Mouse (Mus musculus) forebrain, embryonic 11.5 days (tissue): ENCODE measurements around the gene Gapdh. TPM values are rescaled to one million over a fixed set of nuclear protein-coding genes. Genes with fewer than 3 reads are reported as not detected.
A peak's percentile ranks its signal among the peaks of the same experiment; 100 is the strongest.
"Not testable (repeated sequence)": the region's sequence is repeated elsewhere in the genome, so short reads cannot be mapped to it uniquely, and the experiment has no call there.

Experiments used
- ATAC-seq: fragments of 200-750 bp; cut with Nextera tagmentation; replicated peaks from 2 replicates; pipeline ENCODE4 v1.8.0; 2017; ENCODE audit warnings: moderate TSS enrichment; ENCODE audit not compliant: low FRiP score
- DNase-seq: peaks from one replicate; pipeline ENCODE4 v3.0.0-alpha.2; 2017; ENCODE audit warnings: low spot score
- H3K27ac ChIP-seq: fragments of 300-500 bp; sonication (generic); 2 replicates; pipeline ENCODE4 v1.5.1; 2014; ENCODE audit warnings: low read depth, low read length
- H3K27me3 ChIP-seq: fragments of 300-500 bp; sonication (generic); 2 replicates; pipeline ENCODE4 v1.6.1; 2014; ENCODE audit warnings: mild to moderate bottlenecking, low read length, mixed read lengths; ENCODE audit not compliant: control insufficient read depth, insufficient read depth
- H3K36me3 ChIP-seq: fragments of 300-500 bp; sonication (generic); 2 replicates; pipeline ENCODE4 v1.6.1; 2014; ENCODE audit warnings: mild to moderate bottlenecking, low read length, moderate library complexity, mixed read lengths; ENCODE audit not compliant: control insufficient read depth, insufficient read depth
- H3K4me1 ChIP-seq: fragments of 300-500 bp; sonication (generic); replicated peaks from 2 replicates; pipeline ENCODE4 v1.6.1; 2014; ENCODE audit warnings: low read length, mixed read lengths; ENCODE audit not compliant: control insufficient read depth, insufficient read depth
- H3K4me2 ChIP-seq: fragments of 300-500 bp; sonication (generic); 2 replicates; pipeline ENCODE4 v1.6.1; 2014; ENCODE audit warnings: low read depth, mild to moderate bottlenecking, low read length, moderate library complexity, mixed read lengths; ENCODE audit not compliant: severe bottlenecking
- H3K4me3 ChIP-seq: fragments of 300-500 bp; sonication (generic); 2 replicates; pipeline ENCODE4 v1.5.1; 2014; ENCODE audit warnings: low read depth, low read length
- H3K9ac ChIP-seq: fragments of 300-500 bp; sonication (generic); 2 replicates; pipeline ENCODE4 v1.6.1; 2014; ENCODE audit warnings: low read length
- H3K9me3 ChIP-seq: fragments of 300-500 bp; sonication (generic); 2 replicates; pipeline ENCODE4 v1.6.1; 2016; ENCODE audit warnings: low read length, mixed read lengths; ENCODE audit not compliant: control insufficient read depth
- WGBS: fragments of 180-500 bp; shearing (Covaris S2); extraction: QIAGEN DNeasy Blood & Tissue Kit; methylation state at CpG from one replicate; pipeline ENCODE4 v1.1.7; 2014; 5-methylcytosine and 5-hydroxymethylcytosine counted together
- polyA plus RNA-seq: library from polyadenylated mRNA; unstranded; fragments of >200 nt; fragmentation: Nextera tagmentation; extraction: Ambion mirVana; gene quantifications from 2 replicates; pipeline ENCODE4 v1.2.1, GENCODE M21; 2014

Gapdh gene
- polyA plus RNA-seq, 1 experiment from 2014 or later, result 2,700 TPM

DNA sequence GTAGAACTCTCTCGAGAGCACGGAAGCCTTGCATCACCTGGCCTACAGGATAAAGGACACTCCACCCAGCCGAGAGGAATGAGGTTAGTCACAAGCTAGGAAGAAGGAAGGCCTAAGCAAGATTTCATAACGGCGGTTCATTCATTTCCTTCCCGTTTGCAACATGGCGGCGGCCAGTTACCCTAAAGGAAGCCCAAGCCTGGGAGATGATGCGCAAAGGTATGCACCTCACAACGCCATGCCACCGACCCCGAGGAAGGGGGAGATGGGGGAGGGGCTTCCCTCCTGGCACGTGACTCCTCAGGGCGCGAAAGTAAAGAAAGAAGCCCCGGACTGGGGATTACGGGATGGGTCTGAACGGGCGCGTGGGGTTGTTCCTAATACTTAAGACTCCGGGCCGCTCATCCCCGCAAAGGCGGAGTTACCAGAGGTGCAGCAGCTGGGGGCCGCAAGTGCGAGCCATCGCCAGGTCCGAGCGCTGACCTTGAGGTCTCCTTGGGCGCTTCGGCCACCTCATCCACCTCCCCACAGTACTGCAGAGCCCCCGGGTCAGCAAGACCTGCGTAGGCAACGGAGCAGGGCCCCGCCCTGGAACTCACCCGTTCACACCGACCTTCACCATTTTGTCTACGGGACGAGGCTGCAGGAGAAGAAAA lies 1.5 kb downstream of the Gapdh start:
- Histone ChIP-seq H3K27ac (peak overlapping the region; percentile 88), H3K36me3 (peaks cover 12% of the 10 kb centered on the region), H3K4me1 (peaks cover 26% of the 10 kb centered on the region), H3K27me3 (no peaks in the 10 kb centered on the region), H3K4me2 (peak overlapping the region; percentile 76), H3K9me3 (no peaks in the 10 kb centered on the region), H3K4me3 (peak overlapping the region; percentile 96), H3K9ac (peak overlapping the region; percentile 99)
- WGBS, result under 1% methylated on average over 39 of the region's 39 CpGs
- DNase-seq (peak; percentile 90), ATAC-seq (peak; percentile 40)

DNA sequence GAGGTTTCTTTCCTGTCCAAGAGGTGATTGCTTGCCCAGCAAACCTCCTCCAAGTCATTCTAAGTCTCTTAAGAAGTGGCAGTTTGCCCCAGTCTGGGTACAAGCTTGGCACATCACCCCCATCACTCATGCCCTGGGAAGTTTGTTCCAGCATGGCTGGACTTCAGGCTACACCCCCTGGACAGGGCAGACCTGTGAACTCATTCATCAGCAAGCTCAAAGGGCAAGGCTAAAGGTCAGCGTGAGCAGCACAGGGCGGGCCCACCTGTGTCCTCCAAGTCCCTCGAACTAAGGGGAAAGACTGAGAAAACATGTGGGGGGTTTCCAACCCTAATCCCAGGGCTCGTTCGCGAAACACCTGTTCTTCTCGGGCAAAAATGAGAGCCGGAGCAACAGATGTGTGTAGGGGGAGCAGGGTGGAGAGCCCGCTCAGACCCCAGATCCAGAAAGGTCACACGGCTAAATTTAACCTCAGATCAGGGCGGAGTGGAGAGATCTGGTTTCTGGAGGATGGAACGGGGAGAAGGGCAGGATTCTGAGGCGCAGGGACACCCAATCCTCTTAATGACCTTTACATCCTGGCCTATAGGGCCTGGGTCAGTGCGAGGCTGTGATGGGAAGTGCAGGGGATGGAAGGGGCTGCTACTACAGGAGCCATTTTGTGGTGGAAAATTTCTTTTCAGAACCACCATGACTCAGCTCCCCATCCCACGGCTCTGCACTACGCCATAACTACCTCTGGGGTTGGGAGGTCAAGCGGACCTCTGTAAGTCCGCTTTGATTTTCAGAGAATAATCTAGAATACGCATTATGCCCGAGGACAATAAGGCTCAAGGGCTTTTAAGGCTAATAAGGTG lies 2.2 kb downstream of the Gapdh start:
- WGBS, result 4% methylated on average over 20 of the region's 20 CpGs
- DNase-seq, result peak; percentile 71
- Histone ChIP-seq H3K4me2 (peak overlapping the region; percentile 76), H3K27me3 (no peaks in the 10 kb centered on the region), H3K9ac (peak overlapping the region; percentile 99), H3K36me3 (peaks cover 8% of the 10 kb centered on the region; the same call in 1 of the 2 replicates), H3K4me1 (peaks cover 26% of the 10 kb centered on the region), H3K4me3 (peak overlapping the region; percentile 96), H3K9me3 (no peaks in the 10 kb centered on the region), H3K27ac (peak overlapping the region; percentile 88)
- ATAC-seq, result no peak

DNA sequence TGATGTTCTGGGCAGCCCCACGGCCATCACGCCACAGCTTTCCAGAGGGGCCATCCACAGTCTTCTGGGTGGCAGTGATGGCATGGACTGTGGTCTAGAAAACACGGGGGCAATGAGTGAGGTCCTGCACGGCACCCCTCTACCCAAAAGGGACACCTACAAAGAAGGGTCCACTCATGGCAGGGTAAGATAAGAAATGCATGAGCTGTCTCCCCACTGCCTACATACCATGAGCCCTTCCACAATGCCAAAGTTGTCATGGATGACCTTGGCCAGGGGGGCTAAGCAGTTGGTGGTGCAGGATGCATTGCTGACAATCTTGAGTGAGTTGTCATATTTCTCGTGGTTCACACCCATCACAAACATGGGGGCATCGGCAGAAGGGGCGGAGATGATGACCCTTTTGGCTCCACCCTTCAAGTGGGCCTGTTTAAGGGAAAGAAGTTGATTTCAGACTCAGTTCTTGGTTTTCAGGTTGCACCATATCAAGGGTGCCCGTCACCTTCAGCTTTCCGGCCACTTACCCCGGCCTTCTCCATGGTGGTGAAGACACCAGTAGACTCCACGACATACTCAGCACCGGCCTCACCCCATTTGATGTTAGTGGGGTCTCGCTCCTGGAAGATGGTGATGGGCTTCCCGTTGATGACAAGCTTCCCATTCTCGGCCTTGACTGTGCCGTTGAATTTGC lies 3.5 kb downstream of the Gapdh start:
- 77% methylated on average over 9 of the region's 16 CpGs for WGBS
- not testable (repeated sequence) for H3K4me3 ChIP-seq, H3K9me3 ChIP-seq, H3K27ac ChIP-seq, H3K36me3 ChIP-seq, H3K27me3 ChIP-seq, ATAC-seq, DNase-seq, H3K9ac ChIP-seq
- Histone ChIP-seq H3K4me1 (peaks cover 26% of the 10 kb centered on the region), H3K4me2 (0 out of 2 replicates have a peak overlapping the region, but pooled peaks have one; percentile 31)

DNA sequence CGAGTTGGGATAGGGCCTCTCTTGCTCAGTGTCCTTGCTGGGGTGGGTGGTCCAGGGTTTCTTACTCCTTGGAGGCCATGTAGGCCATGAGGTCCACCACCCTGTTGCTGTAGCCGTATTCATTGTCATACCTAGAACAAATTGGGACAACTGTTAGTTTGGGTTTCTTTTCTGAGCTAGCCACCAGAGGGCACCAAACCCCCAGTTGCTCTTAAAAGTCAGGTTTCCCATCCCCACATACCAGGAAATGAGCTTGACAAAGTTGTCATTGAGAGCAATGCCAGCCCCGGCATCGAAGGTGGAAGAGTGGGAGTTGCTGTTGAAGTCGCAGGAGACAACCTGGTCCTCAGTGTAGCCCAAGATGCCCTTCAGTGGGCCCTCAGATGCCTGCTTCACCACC lies 4.3 kb downstream of the Gapdh start:
- H3K36me3 ChIP-seq, ATAC-seq: not testable (repeated sequence)

DNA sequence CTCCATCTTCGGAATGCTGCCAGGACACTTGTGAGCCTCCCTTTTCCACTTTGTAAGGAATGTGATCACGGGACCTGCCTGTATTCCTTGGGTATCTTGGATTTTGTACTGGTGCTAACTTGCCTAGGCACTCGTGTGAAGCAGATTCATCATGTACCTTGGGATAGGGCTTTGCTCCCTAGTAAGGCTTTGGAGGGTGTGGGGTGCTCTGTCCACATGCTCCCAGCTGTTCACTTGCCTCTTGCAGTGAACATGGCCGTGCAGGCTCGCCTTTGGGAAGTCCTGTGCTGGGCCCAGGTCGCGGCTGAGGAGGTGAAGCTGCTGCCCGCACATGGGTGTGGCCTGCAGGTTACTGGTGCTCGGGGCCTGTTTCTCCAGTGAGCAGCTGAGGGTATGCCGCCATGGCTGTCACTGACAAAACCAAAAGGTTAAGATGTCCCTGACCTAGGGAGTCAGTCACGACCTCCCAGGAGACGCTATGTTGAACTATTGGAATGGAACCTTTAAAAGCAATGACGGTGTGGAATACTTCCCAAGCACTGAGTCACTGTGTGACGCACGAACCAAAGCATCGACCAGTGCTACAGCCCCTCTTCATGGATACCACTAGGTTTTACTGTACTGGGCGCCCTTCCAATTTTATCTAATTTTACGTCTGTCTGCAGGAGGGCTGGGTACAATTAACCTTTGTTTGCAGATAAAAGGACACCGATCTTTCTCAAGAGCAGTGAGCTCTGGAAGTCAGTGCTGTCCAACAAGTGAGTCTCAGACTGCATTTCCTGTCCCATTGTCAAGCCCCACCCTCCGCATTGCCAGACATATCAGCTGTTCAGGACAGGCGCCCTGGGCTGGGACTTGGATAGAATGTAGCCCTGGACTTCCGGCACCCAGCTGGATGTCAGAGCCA lies 5.2 kb downstream of the Gapdh start:
- WGBS, result 15% methylated on average over 22 of the region's 22 CpGs
- peaks cover 15% of the 10 kb centered on the region for H3K4me1 ChIP-seq
- H3K9me3 ChIP-seq, result no peaks in the 10 kb centered on the region
- no peak overlapping the region for H3K9ac ChIP-seq
- peaks cover 7% of the 10 kb centered on the region; the same call in 1 of the 2 replicates for H3K36me3 ChIP-seq
- no peaks in the 10 kb centered on the region for H3K27me3 ChIP-seq
- ATAC-seq (no peak), DNase-seq (peak; percentile 81)
- 0 out of 2 replicates have a peak overlapping the region, but pooled peaks have one; percentile 5 for H3K4me2 ChIP-seq
- H3K27ac ChIP-seq, result no peak overlapping the region
- H3K4me3 ChIP-seq, result no peak overlapping the region

More for the DNA sequence above, 4.3 kb downstream of the Gapdh start:
- 6% methylated on average over 3 of the region's 5 CpGs for WGBS
- H3K27me3 ChIP-seq, H3K4me2 ChIP-seq, H3K27ac ChIP-seq, H3K4me3 ChIP-seq, H3K9ac ChIP-seq, H3K9me3 ChIP-seq: not testable (repeated sequence)
- peak; percentile 82 for DNase-seq
- peaks cover 23% of the 10 kb centered on the region for H3K4me1 ChIP-seq

DNA sequence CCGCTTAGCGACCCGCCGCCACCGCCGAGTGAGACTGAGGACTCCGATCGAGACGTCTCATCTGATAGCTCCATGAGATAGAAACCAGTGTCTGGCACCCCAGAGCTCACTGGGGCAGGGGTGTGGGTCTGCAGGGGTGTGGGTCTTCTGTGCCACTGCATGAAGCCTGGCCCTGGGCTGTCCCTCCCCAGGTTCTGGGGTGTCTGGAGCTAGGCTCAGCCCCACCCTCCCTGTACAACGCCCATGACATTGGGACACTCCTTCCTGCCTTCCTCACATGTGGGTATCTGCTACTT lies 5.8 kb downstream of the Gapdh start:
- no peak overlapping the region for H3K9ac ChIP-seq
- 73% methylated on average over 10 of the region's 10 CpGs for WGBS
- H3K27me3 ChIP-seq, result no peaks in the 10 kb centered on the region
- H3K4me3 ChIP-seq, result no peak overlapping the region
- peaks cover 7% of the 10 kb centered on the region; the same call in 1 of the 2 replicates for H3K36me3 ChIP-seq
- H3K4me2 ChIP-seq, result no peak overlapping the region
- DNase-seq, result no peak
- H3K27ac ChIP-seq, result no peak overlapping the region
- no peaks in the 10 kb centered on the region for H3K9me3 ChIP-seq
- H3K4me1 ChIP-seq, result peaks cover 15% of the 10 kb centered on the region
- no peak for ATAC-seq

DNA sequence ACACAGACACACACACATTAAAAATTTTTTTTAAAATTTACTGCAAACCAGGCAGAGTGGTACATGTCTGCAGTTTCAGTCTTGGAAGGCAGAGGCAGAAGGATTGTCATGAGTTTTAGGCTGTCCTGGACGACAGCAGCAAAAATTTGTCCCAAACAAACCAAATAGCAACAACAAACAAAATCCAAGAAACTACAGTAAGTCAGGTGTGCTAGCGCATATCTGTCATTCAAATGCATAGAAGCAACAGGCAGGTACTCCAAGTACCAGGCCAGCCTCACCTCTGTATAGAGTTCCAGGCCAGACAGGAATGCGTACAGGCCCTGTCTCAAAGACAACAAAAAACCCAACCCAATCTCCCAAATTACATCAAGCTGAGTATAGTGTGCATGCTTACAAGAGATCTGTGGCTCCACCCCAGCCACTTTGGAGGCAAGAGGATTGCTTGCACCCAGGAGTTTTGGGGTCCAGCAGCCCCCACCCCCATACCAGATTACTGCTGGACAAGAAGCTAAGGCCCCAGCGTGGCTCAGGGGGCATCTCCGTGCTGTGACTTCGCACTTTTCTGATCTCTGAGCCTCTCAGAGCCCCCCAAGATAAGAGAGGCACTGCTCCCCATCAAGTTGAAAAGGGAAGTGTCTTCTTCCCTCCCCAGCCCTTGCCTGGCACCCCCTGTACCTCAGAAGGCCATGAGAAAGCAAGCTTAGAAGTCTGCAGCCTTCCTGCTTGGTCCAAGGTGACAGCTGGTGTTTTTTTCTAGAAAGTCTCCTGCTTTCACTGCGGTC lies 6.3 kb downstream of the Gapdh start:
- Histone ChIP-seq H3K4me3 (no peak overlapping the region), H3K9ac (no peak overlapping the region), H3K36me3 (peaks cover 7% of the 10 kb centered on the region; the same call in 1 of the 2 replicates), H3K4me2 (no peak overlapping the region), H3K27me3 (no peaks in the 10 kb centered on the region), H3K4me1 (peaks cover 15% of the 10 kb centered on the region), H3K9me3 (no peaks in the 10 kb centered on the region), H3K27ac (no peak overlapping the region)
- 83% methylated on average over 7 of the region's 7 CpGs for WGBS
- ATAC-seq (no peak), DNase-seq (no peak)
